Mouse (Mus musculus) intestine, postnatal 0 days (tissue): Measurements from ENCODE around the gene Prrt1. TPM values are rescaled to one million over a fixed set of nuclear protein-coding genes. Genes with fewer than 3 reads are reported as not detected.

Source experiments
- ATAC-seq: fragments of 200-750 bp; cut with Nextera tagmentation; 2 replicates; pipeline ENCODE4 v1.8.0; 2017; ENCODE audit warnings: mild to moderate bottlenecking, moderate TSS enrichment, moderate library complexity
- H3K27ac ChIP-seq: fragments of 300-500 bp; sonication (generic); 2 replicates; pipeline ENCODE4 v1.5.1; 2014; ENCODE audit warnings: mild to moderate bottlenecking, low read depth, low read length, moderate library complexity
- H3K27me3 ChIP-seq: fragments of 300-500 bp; sonication (generic); replicated peaks from 2 replicates; pipeline ENCODE4 v1.6.1; 2014; ENCODE audit warnings: low read length, mixed read lengths; ENCODE audit not compliant: control insufficient read depth, insufficient read depth
- H3K36me3 ChIP-seq: fragments of 300-500 bp; sonication (generic); 2 replicates; pipeline ENCODE4 v1.6.1; 2014; ENCODE audit warnings: mild to moderate bottlenecking, moderate library complexity; ENCODE audit not compliant: control insufficient read depth, insufficient read depth
- H3K4me1 ChIP-seq: fragments of 300-500 bp; sonication (generic); replicated peaks from 2 replicates; pipeline ENCODE4 v1.6.1; 2014; ENCODE audit warnings: antibody characterized with exemption, low read length, mixed read lengths; ENCODE audit not compliant: control insufficient read depth, insufficient read depth
- H3K4me2 ChIP-seq: fragments of 300-500 bp; sonication (generic); replicated peaks from 2 replicates; pipeline ENCODE4 v1.6.1; 2014; ENCODE audit warnings: low read depth, mild to moderate bottlenecking, moderate library complexity
- H3K4me3 ChIP-seq: fragments of 300-500 bp; sonication (generic); 2 replicates; pipeline ENCODE4 v1.5.1; 2014; ENCODE audit warnings: low read depth, low read length
- H3K9ac ChIP-seq: fragments of 300-500 bp; sonication (generic); 2 replicates; pipeline ENCODE4 v1.6.1; 2014; ENCODE audit warnings: mild to moderate bottlenecking, low read depth, low read length
- H3K9me3 ChIP-seq: fragments of 300-500 bp; sonication (generic); 2 replicates; pipeline ENCODE4 v1.6.1; 2016; ENCODE audit warnings: mixed run types; ENCODE audit not compliant: control insufficient read depth
- CTCF ChIP-seq: sonication (generic); IDR thresholded peaks from 2 replicates; pipeline ENCODE4 v1.5.1; 2016; ENCODE audit warnings: low read depth, mild to moderate bottlenecking, control low read depth, antibody characterized with exemption, moderate library complexity
- WGBS: fragments of 180-500 bp; shearing (Covaris S2); extraction: QIAGEN DNeasy Blood & Tissue Kit; methylation state at CpG from one replicate; pipeline ENCODE4 v1.1.7; 2014; 5-methylcytosine and 5-hydroxymethylcytosine counted together
- polyA plus RNA-seq: library from polyadenylated mRNA; unstranded; fragments of >200 nt; fragmentation: Nextera tagmentation; extraction: Ambion mirVana; gene quantifications from 2 replicates; pipeline ENCODE4 v1.2.1, GENCODE M21; 2015

Gene Prrt1
- polyA plus RNA-seq, 1 experiment from 2014 or later = 0.47 TPM

DNA sequence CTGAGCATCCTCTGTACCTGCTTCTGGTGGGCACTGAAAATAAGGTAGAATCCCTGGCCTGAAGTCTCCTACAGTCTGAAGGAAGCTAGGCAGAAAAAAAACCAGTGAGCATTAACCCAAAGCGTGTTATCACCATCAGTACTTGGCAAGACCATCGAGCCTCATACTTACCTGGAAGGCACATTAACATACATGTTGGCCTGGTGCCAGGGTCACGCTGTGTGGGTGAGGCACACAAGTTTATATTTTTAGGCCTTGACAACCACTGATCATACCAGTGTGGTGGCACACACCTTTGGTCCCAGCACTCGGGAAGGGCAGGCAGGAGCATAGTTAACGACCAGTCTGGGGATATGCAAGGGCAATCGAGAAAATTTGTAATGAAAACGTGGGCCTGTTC lies 21.3 kb upstream of the Prrt1 start:
- H3K27me3 ChIP-seq = no peaks in the 10 kb centered on the region
- H3K27ac ChIP-seq = peak overlapping the region; percentile 7; the same call in 1 of the 2 replicates
- no peak overlapping the region for H3K4me3 ChIP-seq
- no peak for TF ChIP-seq CTCF
- H3K4me2 ChIP-seq = no peak overlapping the region
- H3K9ac ChIP-seq = no peak overlapping the region
- peaks cover 39% of the 10 kb centered on the region for H3K36me3 ChIP-seq
- ATAC-seq = no peak
- no peaks in the 10 kb centered on the region for H3K9me3 ChIP-seq
- 60% methylated on average over 7 of the region's 7 CpGs for WGBS
- 0 out of 2 replicates have a peak, but pooled peaks cover 7% of the 10 kb centered on the region for H3K4me1 ChIP-seq

- WGBS = 95% methylated on average over 8 of the region's 8 CpGs
- Histone ChIP-seq H3K4me3 (no peak overlapping the region), H3K4me1 (0 out of 2 replicates have a peak, but pooled peaks cover 5% of the 10 kb centered on the region), H3K9me3 (no peaks in the 10 kb centered on the region), H3K27ac (no peak overlapping the region), H3K9ac (no peak overlapping the region), H3K27me3 (no peaks in the 10 kb centered on the region), H3K36me3 (peaks cover 62% of the 10 kb centered on the region), H3K4me2 (no peak overlapping the region)
- no peak for TF ChIP-seq CTCF
- ATAC-seq = no peak
Observed at GRCm38 (mm10) chr17:34611050-34611449, 18.3 kb upstream of the Prrt1 start.

DNA sequence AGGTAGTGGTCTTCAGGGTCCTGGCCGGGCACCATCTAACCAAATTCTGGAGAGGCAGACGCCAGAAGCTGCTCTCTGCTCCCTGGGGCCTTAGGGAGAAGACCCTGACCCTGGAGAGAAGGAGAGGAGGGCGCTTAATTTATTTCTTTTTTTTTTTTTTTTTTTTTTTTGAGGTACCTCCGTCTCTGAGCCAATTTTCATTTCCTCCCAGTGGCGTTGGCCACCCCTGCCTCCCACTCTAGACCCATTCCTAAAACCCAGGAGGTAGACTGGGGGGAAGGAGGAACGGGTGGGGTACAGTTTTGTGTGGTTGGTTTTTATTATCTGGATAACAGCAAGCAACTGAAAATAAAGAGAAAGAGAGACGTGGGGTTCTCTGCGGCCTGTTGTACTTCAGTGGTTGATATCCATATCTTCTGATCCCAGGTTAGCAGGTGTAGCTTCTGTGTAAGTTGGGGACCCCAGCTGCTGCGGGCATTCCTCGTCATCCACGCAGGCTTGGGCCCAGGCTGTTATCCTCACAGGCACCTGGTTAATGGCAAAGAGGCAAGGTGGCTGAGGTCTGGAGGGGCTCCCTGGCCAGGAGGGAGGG lies 16.2 kb upstream of the Prrt1 start:
- Histone ChIP-seq H3K9ac (no peak overlapping the region), H3K9me3 (no peaks in the 10 kb centered on the region), H3K4me2 (no peak overlapping the region), H3K4me3 (no peak overlapping the region), H3K27me3 (no peaks in the 10 kb centered on the region), H3K36me3 (peaks cover 78% of the 10 kb centered on the region), H3K27ac (no peak overlapping the region; the same call in 1 of the 2 replicates), H3K4me1 (no peaks in the 10 kb centered on the region)
- 79% methylated on average over 11 of the region's 11 CpGs for WGBS
- no peak for TF ChIP-seq CTCF
- ATAC-seq = no peak

GRCm38 (mm10) chr17:34613830-34614229 lies 15.5 kb upstream of the Prrt1 start:
- no peak for TF ChIP-seq CTCF
- Histone ChIP-seq H3K9ac (no peak overlapping the region), H3K27ac (no peak overlapping the region), H3K4me2 (no peak overlapping the region), H3K9me3 (no peaks in the 10 kb centered on the region), H3K4me1 (no peaks in the 10 kb centered on the region), H3K4me3 (no peak overlapping the region), H3K27me3 (no peaks in the 10 kb centered on the region), H3K36me3 (peaks cover 74% of the 10 kb centered on the region)
- ATAC-seq = no peak
- WGBS = 93% methylated on average over 10 of the region's 10 CpGs

GRCm38 (mm10) chr17:34615871-34616270 lies 13.5 kb upstream of the Prrt1 start, which contains the start of gene Egfl8:
Gene Egfl8, minus strand, starts transcription at chr17:34615971.
- ATAC-seq = no peak
- no peaks in the 10 kb centered on the region for H3K27me3 ChIP-seq
- H3K9ac ChIP-seq = no peak within 1 kb of the TSS
- no peak within 1 kb of the TSS for H3K4me2 ChIP-seq
- 85% methylated on average over 6 of the region's 6 CpGs for WGBS
- H3K36me3 ChIP-seq = peaks cover 70% of the 10 kb centered on the region
- TF ChIP-seq CTCF = no peak
- no peak within 1 kb of the TSS for H3K4me3 ChIP-seq
- H3K4me1 ChIP-seq = no peaks in the 10 kb centered on the region
- H3K27ac ChIP-seq = no peak within 1 kb of the TSS
- H3K9me3 ChIP-seq = no peaks in the 10 kb centered on the region

DNA sequence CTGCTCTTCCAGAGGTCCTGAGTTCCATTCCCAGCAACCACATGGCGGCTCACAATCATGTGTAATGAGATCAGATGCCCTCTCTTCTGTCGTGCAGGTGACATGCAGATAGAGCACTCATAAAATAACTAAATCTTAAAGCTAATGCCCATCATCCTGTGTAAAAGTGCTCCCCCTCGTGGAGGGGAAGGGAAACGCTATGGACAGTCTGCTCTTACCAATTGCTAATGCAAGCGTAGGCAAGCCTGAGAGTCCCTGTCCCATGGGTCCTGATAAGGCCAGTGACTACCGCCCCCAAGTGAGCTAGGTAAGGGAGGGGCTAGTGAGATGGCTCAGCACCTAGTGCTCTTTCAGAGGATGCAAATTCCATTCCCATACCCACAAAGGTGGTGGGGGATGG lies 10.3 kb upstream of the Prrt1 start:
- Histone ChIP-seq H3K4me2 (no peak overlapping the region), H3K27ac (no peak overlapping the region), H3K4me3 (no peak overlapping the region), H3K9me3 (no peaks in the 10 kb centered on the region), H3K36me3 (peaks cover 62% of the 10 kb centered on the region), H3K27me3 (no peaks in the 10 kb centered on the region), H3K4me1 (no peaks in the 10 kb centered on the region), H3K9ac (no peak overlapping the region)
- TF ChIP-seq CTCF = peak; percentile 90
- 15% methylated on average over 6 of the region's 6 CpGs for WGBS
- ATAC-seq = peak; percentile 29
